Mouse (Mus musculus) 3T3-L1 (cell line): ENCODE measurements at regions not wholly inside any gene's neighbourhood (a gene's known extent, or its start where the extent isn't known, plus 50 kb on each side); places are given as distances from the start of the nearest gene placed in this dataset.

ENCODE experiments used
- DNase-seq: peaks from one replicate; pipeline ENCODE4 v3.0.0-alpha.2; 2015; ENCODE audit warnings: low read depth, low spot score

GRCm38 (mm10) chr7:130036235-130036634 is 444.6 kb downstream of the Wdr11 start:
- DNase-seq = no peak

GRCm38 (mm10) chr7:130036845-130037572 is 445.3 kb downstream of the Wdr11 start:
- DNase-seq = peak; percentile 54

GRCm38 (mm10) chr7:130037573-130037925 is 445.9 kb downstream of the Wdr11 start:
- DNase-seq = peak; percentile 32

GRCm38 (mm10) chr7:130040596-130040995 is 448.9 kb downstream of the Wdr11 start:
- peak; percentile 7 for DNase-seq

- DNase-seq = no peak
Observed at GRCm38 (mm10) chr7:130041402-130041965, 449.8 kb downstream of the Wdr11 start.

GRCm38 (mm10) chr7:130042296-130042910 is 450.7 kb downstream of the Wdr11 start:
- DNase-seq = no peak

GRCm38 (mm10) chr7:130043397-130044234 is 452.0 kb downstream of the Wdr11 start:
- no peak for DNase-seq

- no peak for DNase-seq
Observed at GRCm38 (mm10) chr7:130044235-130044553, 452.5 kb downstream of the Wdr11 start.

- DNase-seq = no peak
Observed at GRCm38 (mm10) chr7:130044581-130044980, 452.9 kb downstream of the Wdr11 start.

GRCm38 (mm10) chr7:130046086-130046485 is 454.4 kb downstream of the Wdr11 start:
- no peak for DNase-seq

- no peak for DNase-seq
Observed at GRCm38 (mm10) chr7:130047293-130048034, 455.8 kb downstream of the Wdr11 start.

- no peak for DNase-seq
Observed at GRCm38 (mm10) chr7:130048106-130048772, 456.6 kb downstream of the Wdr11 start.

GRCm38 (mm10) chr7:130049461-130049860 is 457.8 kb downstream of the Wdr11 start:
- DNase-seq = no peak

GRCm38 (mm10) chr7:130050120-130050519 is 458.5 kb downstream of the Wdr11 start:
- DNase-seq = no peak

GRCm38 (mm10) chr7:130052376-130052775 is 460.7 kb downstream of the Wdr11 start:
- no peak for DNase-seq

- no peak for DNase-seq
Observed at GRCm38 (mm10) chr7:130057708-130058107, 462.5 kb downstream of the Ate1 start.

- DNase-seq = no peak
Observed at GRCm38 (mm10) chr7:130058267-130058666, 461.9 kb downstream of the Ate1 start.

- DNase-seq = no peak
Observed at GRCm38 (mm10) chr7:130059684-130060607, 460.2 kb downstream of the Ate1 start.

GRCm38 (mm10) chr7:130064500-130064899 is 455.7 kb downstream of the Ate1 start:
- no peak for DNase-seq

- DNase-seq = no peak
Observed at GRCm38 (mm10) chr7:130068316-130068715, 451.9 kb downstream of the Ate1 start.
